Mouse (Mus musculus): ENCODE measurements around the gene Utrn.

GRCm38 (mm10) chr10:12866971-12867732 is 2.0 kb downstream of the Utrn start:
- TF ChIP-seq CTCF (IDR thresholded peaks at IDR 0.05; ENCODE audit: low read depth, low read length) (no peak), POLR2A (IDR thresholded peaks at IDR 0.05; ENCODE audit: borderline replicate concordance, low read depth, low read length) (no peak)

Data from bone marrow macrophage, adult 2 months (primary cell).